ENCODE assay signal across 18 mouse cellular contexts in the genomic region with DNA sequence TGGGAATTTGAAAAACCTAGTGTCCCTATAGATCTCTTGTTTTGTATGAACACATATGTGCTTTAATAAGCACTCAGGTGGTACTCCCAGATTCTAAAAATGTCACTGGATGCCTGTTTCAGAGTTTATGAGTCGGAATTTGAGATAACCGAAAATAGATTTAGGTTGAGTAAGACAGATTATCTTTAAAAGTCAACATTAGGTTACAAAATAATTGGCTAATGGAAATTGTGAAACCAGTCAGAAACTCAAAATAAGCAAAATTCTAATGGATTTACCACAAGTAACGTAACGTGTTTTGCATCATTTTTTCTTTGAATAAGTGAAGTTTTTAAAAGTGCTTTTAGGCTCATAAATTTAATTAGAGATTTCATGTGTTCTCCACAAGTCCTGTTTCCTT.
DNase-seq lines count a peak whose midpoint lies in the region; ATAC-seq and TF ChIP-seq lines count a peak whose summit lies in the region.
"Had no signal": no experiment of that assay in that cellular context is flagged by ENCODE, and none has a peak within 500 bp of the region (broad histone marks: within the 10 kb centered on the region; RNA-seq: fewer than 3 reads in every experiment).

No protein-coding gene starts in this region.

- WGBS in liver, adult 2 months, result 20% methylated on average over 4 of the region's 4 CpGs
- 73% methylated on average over 4 of the region's 4 CpGs for WGBS in liver, embryonic 12.5 days (ENCODE audit: insufficient replicate concordance)

- no peak overlapping the region for H3K4me3 ChIP-seq in liver, adult 2 months (ENCODE audit: insufficient read depth, low read depth, low read length)
- no peak overlapping the region for H3K4me3 ChIP-seq in liver, embryonic 12.5 days

- no peak for TF ChIP-seq CTCF in liver, adult 2 months (IDR thresholded peaks at IDR 0.05; ENCODE audit: low read depth, low read length)

- H3K27me3 ChIP-seq in liver, adult 2 months (ENCODE audit: control insufficient read depth, insufficient read depth, low read length), result no peaks in the 10 kb centered on the region
- no peaks in the 10 kb centered on the region for H3K27me3 ChIP-seq in liver, embryonic 12.5 days (replicated peaks)
- H3K27me3 ChIP-seq: CH12.LX, Patski had no signal

- TF ChIP-seq POLR2A in liver, adult 2 months (IDR thresholded peaks at IDR 0.05; ENCODE audit: extremely low read depth, insufficient read depth, low read length), result no peak

- DNase-seq in liver, adult 2 months (ENCODE audit: extremely low read depth, low read depth, low spot score), result peak; percentile 96
- DNase-seq: adrenal gland, adult 2 months; adrenal gland, adult 8-10 months; adrenal gland, postnatal 10 days; adrenal gland, postnatal 14 days; adrenal gland, postnatal 25 days; adrenal gland, postnatal 36 days; B cell, adult 2 months; cerebellum, adult 11 months; cerebellum, adult 11-12 months; cerebellum, adult 18-20 months; cerebellum, adult 2 months had no signal

- no peaks in the 10 kb centered on the region for H3K79me2 ChIP-seq in liver, adult 2 months (ENCODE audit: control insufficient read depth, insufficient read depth, low read length)

- H3K9ac ChIP-seq in liver, adult 2 months (ENCODE audit: low read depth, low read length), result no peak overlapping the region
- no peak overlapping the region for H3K9ac ChIP-seq in liver, embryonic 12.5 days

- no peaks in the 10 kb centered on the region for H3K9me3 ChIP-seq in liver, embryonic 12.5 days (replicated peaks)

- no peak overlapping the region for H3K4me2 ChIP-seq in liver, embryonic 12.5 days

- H3K27ac ChIP-seq in liver, adult 2 months (replicated peaks; ENCODE audit: insufficient read depth, low read depth, low read length), result no peak overlapping the region
- H3K27ac ChIP-seq in liver, embryonic 12.5 days, result no peak overlapping the region

- H3K4me1 ChIP-seq in liver, adult 2 months (ENCODE audit: control insufficient read depth, insufficient read depth, low read length), result peaks cover 2% of the 10 kb centered on the region; the same call in 1 of the 2 replicates
- no peaks in the 10 kb centered on the region for H3K4me1 ChIP-seq in liver, embryonic 12.5 days

- no peak for ATAC-seq in liver, embryonic 12.5 days
- ATAC-seq: activated CD4-positive, CD25-positive, alpha-beta regulatory T cell, adult 4 months; CD4-positive, CD25-positive, alpha-beta regulatory T cell, adult 4 months; Patski had no signal

- H3K36me3 ChIP-seq in liver, adult 2 months (ENCODE audit: control insufficient read depth, insufficient read depth, low read length), result no peaks in the 10 kb centered on the region
- no peaks in the 10 kb centered on the region for H3K36me3 ChIP-seq in liver, embryonic 12.5 days
- H3K36me3 ChIP-seq: G1E had no signal
